Mouse (Mus musculus) midbrain, embryonic 16.5 days (tissue): ENCODE data around the gene Safb. TPM values are rescaled to one million over a fixed set of nuclear protein-coding genes. Genes with fewer than 3 reads are reported as not detected.
"Not testable (repeated sequence)": the region's sequence is repeated elsewhere in the genome, so short reads cannot be mapped to it uniquely, and the experiment has no call there.

Experiments
- ATAC-seq: fragments of 200-750 bp; cut with Nextera tagmentation; 2 replicates; pipeline ENCODE4 v1.8.0; 2017; ENCODE audit warnings: moderate TSS enrichment
- H3K27ac ChIP-seq: fragments of 300-500 bp; sonication (generic); 2 replicates; pipeline ENCODE4 v1.5.1; 2014; ENCODE audit warnings: mild to moderate bottlenecking, low read length, mixed read lengths
- H3K27me3 ChIP-seq: fragments of 300-500 bp; sonication (generic); 2 replicates; pipeline ENCODE4 v1.6.1; 2014; ENCODE audit warnings: low read depth, low read length, mixed read lengths; ENCODE audit not compliant: control insufficient read depth, insufficient read depth
- H3K36me3 ChIP-seq: fragments of 300-500 bp; sonication (generic); 2 replicates; pipeline ENCODE4 v1.6.1; 2014; ENCODE audit warnings: mild to moderate bottlenecking, low read length, moderate library complexity, mixed read lengths; ENCODE audit not compliant: control insufficient read depth, insufficient read depth
- H3K4me1 ChIP-seq: fragments of 300-500 bp; sonication (generic); 2 replicates; pipeline ENCODE4 v1.6.1; 2014; ENCODE audit warnings: mild to moderate bottlenecking, low read length, mixed read lengths; ENCODE audit not compliant: control insufficient read depth, insufficient read depth
- H3K4me2 ChIP-seq: fragments of 300-500 bp; sonication (generic); 2 replicates; pipeline ENCODE4 v1.6.1; 2014; ENCODE audit warnings: mild to moderate bottlenecking, low read length, mixed read lengths
- H3K4me3 ChIP-seq: fragments of 300-500 bp; sonication (generic); 2 replicates; pipeline ENCODE4 v1.5.1; 2014; ENCODE audit warnings: low read depth, mild to moderate bottlenecking, low read length, moderate library complexity, mixed read lengths
- H3K9ac ChIP-seq: fragments of 300-500 bp; sonication (generic); 2 replicates; pipeline ENCODE4 v1.6.1; 2014; ENCODE audit warnings: low read depth, low read length, mixed read lengths
- H3K9me3 ChIP-seq: fragments of 300-500 bp; sonication (generic); replicated peaks from 2 replicates; pipeline ENCODE4 v1.6.1; 2014; ENCODE audit warnings: mild to moderate bottlenecking, low read length, mixed read lengths; ENCODE audit not compliant: control insufficient read depth, poor library complexity, severe bottlenecking
- WGBS: fragments of 180-500 bp; shearing (Covaris S2); extraction: QIAGEN DNeasy Blood & Tissue Kit; methylation state at CpG from one replicate; pipeline ENCODE4 v1.1.7; 2014; 5-methylcytosine and 5-hydroxymethylcytosine counted together
- polyA plus RNA-seq: library from polyadenylated mRNA; unstranded; fragments of >200 nt; fragmentation: Nextera tagmentation; extraction: Ambion mirVana; gene quantifications from 2 replicates; pipeline ENCODE4 v1.2.1, GENCODE M21; 2015

The Safb gene
- polyA plus RNA-seq, 1 experiment from 2014 or later: 121 TPM

- peaks cover 10% of the 10 kb centered on the region for H3K4me1 ChIP-seq
- no peaks in the 10 kb centered on the region for H3K9me3 ChIP-seq
- ATAC-seq: no peak
- H3K4me3 ChIP-seq: no peak overlapping the region
- H3K9ac ChIP-seq: no peak overlapping the region
- no peaks in the 10 kb centered on the region for H3K27me3 ChIP-seq
- WGBS: 92% methylated on average over 8 of the region's 8 CpGs
- H3K36me3 ChIP-seq: peaks cover 49% of the 10 kb centered on the region
- no peak overlapping the region for H3K27ac ChIP-seq
- H3K4me2 ChIP-seq: no peak overlapping the region
Observed at GRCm38 (mm10) chr17:56617628-56618027, 33.0 kb downstream of the Safb start.

DNA sequence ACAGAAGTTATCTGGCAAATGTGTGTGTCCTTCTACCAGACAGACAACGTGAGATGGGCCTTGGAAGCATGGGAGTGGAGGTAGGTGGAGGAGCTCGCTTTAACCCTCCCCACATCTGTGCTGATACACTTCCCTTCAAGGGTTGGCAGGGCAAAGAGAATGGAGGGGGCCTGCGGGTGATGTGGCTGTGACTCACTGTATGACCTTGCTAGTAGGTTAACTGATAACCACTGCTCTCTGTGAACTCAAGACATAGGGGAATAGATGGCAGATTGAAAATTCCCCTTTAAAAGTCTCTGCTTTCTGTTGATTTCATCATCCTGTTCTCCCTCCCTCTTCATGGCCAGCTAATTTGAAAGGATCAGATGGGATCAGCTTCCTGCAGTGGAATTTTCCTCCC lies 40.9 kb downstream of the Safb start:
- peaks cover 19% of the 10 kb centered on the region for H3K4me1 ChIP-seq
- no peaks in the 10 kb centered on the region for H3K9me3 ChIP-seq
- no peaks in the 10 kb centered on the region for H3K27me3 ChIP-seq
- peak overlapping the region; percentile 87 for H3K4me2 ChIP-seq
- no peak overlapping the region for H3K4me3 ChIP-seq
- ATAC-seq: no peak
- H3K36me3 ChIP-seq: peaks cover 16% of the 10 kb centered on the region
- no peak overlapping the region for H3K27ac ChIP-seq
- 78% methylated on average over 3 of the region's 3 CpGs for WGBS
- H3K9ac ChIP-seq: no peak overlapping the region

- ATAC-seq: no peak; the same call in 1 of the 2 replicates
- H3K27me3 ChIP-seq: no peaks in the 10 kb centered on the region
- H3K27ac ChIP-seq: peak overlapping the region; percentile 81
- peak overlapping the region; percentile 82 for H3K4me3 ChIP-seq
- peaks cover 10% of the 10 kb centered on the region for H3K36me3 ChIP-seq
- peaks cover 19% of the 10 kb centered on the region for H3K4me1 ChIP-seq
- H3K4me2 ChIP-seq: peak overlapping the region; percentile 87
- WGBS: 1% methylated on average over 32 of the region's 32 CpGs
- H3K9me3 ChIP-seq: no peaks in the 10 kb centered on the region
- H3K9ac ChIP-seq: peak overlapping the region; percentile 87
Observed at GRCm38 (mm10) chr17:56626260-56626659, 41.6 kb downstream of the Safb start.

- Histone ChIP-seq H3K4me2 (peak within 1 kb of the TSS; percentile 87), H3K36me3 (peaks cover 5% of the 10 kb centered on the region; the same call in 1 of the 2 replicates), H3K27ac (peak within 1 kb of the TSS; percentile 81), H3K27me3 (no peaks in the 10 kb centered on the region), H3K9ac (peak within 1 kb of the TSS; percentile 87), H3K4me1 (peaks cover 19% of the 10 kb centered on the region), H3K4me3 (peak within 1 kb of the TSS; percentile 82), H3K9me3 (no peaks in the 10 kb centered on the region)
- under 1% methylated on average over 48 of the region's 51 CpGs for WGBS
- ATAC-seq: peak; percentile 87
Observed at GRCm38 (mm10) chr17:56626754-56627470, 42.3 kb downstream of the Safb start, which contains the start of gene Lonp1. Lonp1 (minus strand) TSS chr17:56626887.

- WGBS: 7% methylated on average over 26 of the region's 26 CpGs
- H3K9me3 ChIP-seq: no peaks in the 10 kb centered on the region
- no peaks in the 10 kb centered on the region for H3K36me3 ChIP-seq
Observed at GRCm38 (mm10) chr17:56627530-56628277, 43.1 kb downstream of the Safb start, which contains the start of gene Catsperd. Catsperd (plus strand) TSS chr17:56628143.

GRCm38 (mm10) chr17:56629800-56630781 lies 45.5 kb downstream of the Safb start:
- 90% methylated on average over 26 of the region's 27 CpGs for WGBS

More at GRCm38 (mm10) chr17:56627530-56628277, 43.1 kb downstream of the Safb start, which contains the start of gene Catsperd:
- H3K9ac ChIP-seq: peak within 1 kb of the TSS; percentile 87
- H3K4me3 ChIP-seq: peak within 1 kb of the TSS; percentile 82
- H3K4me1 ChIP-seq: peaks cover 19% of the 10 kb centered on the region
- peak within 1 kb of the TSS; percentile 81 for H3K27ac ChIP-seq
- H3K27me3 ChIP-seq: no peaks in the 10 kb centered on the region
- peak within 1 kb of the TSS; percentile 87 for H3K4me2 ChIP-seq
- peak; percentile 70 for ATAC-seq

GRCm38 (mm10) chr17:56631807-56632206 lies 47.2 kb downstream of the Safb start:
- H3K4me2 ChIP-seq: no peak overlapping the region
- H3K4me3 ChIP-seq: no peak overlapping the region
- ATAC-seq: no peak
- no peak overlapping the region for H3K27ac ChIP-seq
- H3K4me1 ChIP-seq: peaks cover 4% of the 10 kb centered on the region; the same call in 1 of the 2 replicates
- H3K27me3 ChIP-seq: no peaks in the 10 kb centered on the region
- H3K9ac ChIP-seq: no peak overlapping the region
- H3K9me3 ChIP-seq: no peaks in the 10 kb centered on the region
- no peaks in the 10 kb centered on the region for H3K36me3 ChIP-seq
- 44% methylated on average over 4 of the region's 4 CpGs for WGBS

More at GRCm38 (mm10) chr17:56629800-56630781, 45.5 kb downstream of the Safb start:
- ATAC-seq, H3K27ac ChIP-seq, H3K4me2 ChIP-seq, H3K9me3 ChIP-seq, H3K9ac ChIP-seq, H3K27me3 ChIP-seq, H3K4me3 ChIP-seq, H3K36me3 ChIP-seq: not testable (repeated sequence)
- peaks cover 16% of the 10 kb centered on the region for H3K4me1 ChIP-seq

DNA sequence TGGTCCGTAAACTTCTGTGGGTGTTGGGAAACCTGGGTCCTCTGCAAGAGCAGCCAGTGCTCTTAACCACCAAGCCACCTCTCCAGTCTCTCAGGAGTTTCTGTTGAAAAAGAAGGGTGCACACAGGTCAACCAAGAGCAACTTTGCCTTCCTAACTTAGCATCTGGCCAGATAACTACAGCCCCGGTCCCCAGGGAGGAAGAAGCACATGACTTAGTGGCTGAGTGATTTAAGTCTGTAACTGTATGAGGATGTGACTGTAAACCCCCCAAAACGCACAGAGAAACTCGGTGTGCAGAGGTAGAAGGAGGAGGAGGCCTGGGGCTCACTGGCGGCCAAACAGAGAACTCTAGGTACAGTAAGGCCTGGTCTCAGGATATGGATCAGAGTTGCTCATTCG lies 49.4 kb downstream of the Safb start:
- ATAC-seq: no peak
- H3K27me3 ChIP-seq: no peaks in the 10 kb centered on the region
- H3K4me1 ChIP-seq: no peaks in the 10 kb centered on the region
- 81% methylated on average over 6 of the region's 6 CpGs for WGBS
- H3K9me3 ChIP-seq: no peaks in the 10 kb centered on the region
- no peak overlapping the region for H3K9ac ChIP-seq
- H3K4me2 ChIP-seq: no peak overlapping the region
- no peak overlapping the region for H3K27ac ChIP-seq
- H3K4me3 ChIP-seq: no peak overlapping the region
- H3K36me3 ChIP-seq: no peaks in the 10 kb centered on the region
